Mouse (Mus musculus) small intestine, adult 2 months (tissue): ENCODE data around the gene Cryzl2.

ENCODE experiments used
- CTCF ChIP-seq: fragments of 200-500 bp; IDR thresholded peaks from 2 replicates; pipeline ENCODE4 v1.5.1; 2012; ENCODE audit warnings: low read depth, mild to moderate bottlenecking, control low read depth, inconsistent platforms, low read length, moderate library complexity, mixed read lengths; ENCODE audit not compliant: insufficient replicate concordance, insufficient read length; ENCODE audit errors: extremely low read depth
- POLR2A ChIP-seq: fragments of 200-500 bp; IDR thresholded peaks from 2 replicates; pipeline ENCODE4 v1.6.1; 2012; ENCODE audit warnings: low read depth, mild to moderate bottlenecking, control low read depth, inconsistent platforms, low read length, moderate library complexity

- TF ChIP-seq POLR2A, result no peak
- TF ChIP-seq CTCF, result no peak
These were observed 2.9 kb downstream of the Cryzl2 start for GRCm38 (mm10) chr1:157461276-157461675.
